Mouse (Mus musculus): ENCODE measurements at regions not wholly inside any gene's neighbourhood (a gene's known extent, or its start where the extent isn't known, plus 50 kb on each side); places are given as distances from the start of the nearest gene placed in this dataset.

DNA sequence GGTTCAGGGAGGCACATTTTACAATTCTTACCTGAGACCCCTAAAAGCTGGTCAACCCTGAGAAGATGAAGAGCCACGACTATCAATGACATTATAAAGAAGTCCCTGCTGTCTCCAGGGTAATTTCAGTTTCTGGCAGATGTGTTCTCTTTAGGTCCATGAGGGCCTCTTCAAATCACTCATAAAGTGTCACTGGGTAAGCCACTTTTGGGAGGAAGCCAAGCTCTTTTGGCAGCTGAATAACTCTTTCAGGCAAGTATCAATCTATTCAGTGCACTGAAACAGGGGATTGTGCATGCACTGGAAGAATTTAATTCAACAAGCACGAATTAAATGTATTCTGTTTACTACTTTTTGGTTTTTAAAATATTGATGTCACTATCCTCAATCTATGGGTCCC lies 443.1 kb upstream of the Tbc1d2b start:
- no peaks in the 10 kb centered on the region for H3K9me3 ChIP-seq (ENCODE audit: control insufficient read depth)
- no peak overlapping the region for H3K27ac ChIP-seq (ENCODE audit: low read depth, low read length)
- H3K4me2 ChIP-seq (replicated peaks; ENCODE audit: low read depth), result no peak overlapping the region
- WGBS, result 49% methylated on average over 2 of the region's 2 CpGs
- TF ChIP-seq CTCF (IDR thresholded peaks at IDR 0.05; ENCODE audit: low read depth), result no peak
- no peak for ATAC-seq
- no peaks in the 10 kb centered on the region for H3K36me3 ChIP-seq (ENCODE audit: control insufficient read depth, insufficient read depth)
- no peaks in the 10 kb centered on the region for H3K27me3 ChIP-seq (replicated peaks; ENCODE audit: control insufficient read depth, insufficient read depth, low read length)
- H3K4me1 ChIP-seq (replicated peaks; ENCODE audit: control insufficient read depth, insufficient read depth, low read length), result no peaks in the 10 kb centered on the region
- no peak overlapping the region for H3K9ac ChIP-seq (ENCODE audit: low read depth, low read length)
- no peak overlapping the region for H3K4me3 ChIP-seq (ENCODE audit: low read depth, low read length)

GRCm38 (mm10) chr9:90731450-90731849 lies 460.8 kb upstream of the Tbc1d2b start:
- Histone ChIP-seq H3K9ac (ENCODE audit: low read depth, low read length) (no peak overlapping the region), H3K36me3 (ENCODE audit: control insufficient read depth, insufficient read depth) (no peaks in the 10 kb centered on the region), H3K27me3 (replicated peaks; ENCODE audit: control insufficient read depth, insufficient read depth, low read length) (no peaks in the 10 kb centered on the region), H3K4me2 (replicated peaks; ENCODE audit: low read depth) (no peak overlapping the region), H3K4me1 (replicated peaks; ENCODE audit: control insufficient read depth, insufficient read depth, low read length) (no peaks in the 10 kb centered on the region), H3K27ac (ENCODE audit: low read depth, low read length) (no peak overlapping the region), H3K4me3 (ENCODE audit: low read depth, low read length) (no peak overlapping the region), H3K9me3 (ENCODE audit: control insufficient read depth) (no peaks in the 10 kb centered on the region)
- ATAC-seq, result no peak
- 79% methylated on average over 4 of the region's 4 CpGs for WGBS
- no peak for TF ChIP-seq CTCF (IDR thresholded peaks at IDR 0.05; ENCODE audit: low read depth)

DNA sequence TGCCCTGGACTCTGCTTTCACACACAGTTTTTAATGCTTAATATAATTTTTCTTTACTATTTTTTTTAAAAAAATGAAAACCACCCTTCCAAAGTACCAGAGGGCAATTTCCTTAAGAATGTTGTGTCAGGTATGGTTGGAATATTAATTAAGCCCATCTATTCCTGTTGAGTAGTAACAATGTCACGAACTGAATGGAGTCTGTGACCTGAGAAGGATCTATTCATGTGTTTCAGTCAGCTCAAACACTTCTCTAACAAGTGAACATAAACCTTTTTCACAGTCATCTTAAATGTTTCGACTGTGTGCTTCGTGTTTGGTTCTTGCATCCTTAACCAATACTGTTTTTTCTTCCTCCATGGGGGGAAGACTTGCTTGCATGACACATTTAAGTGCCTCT lies 486.6 kb upstream of the Tbc1d2b start:
- Histone ChIP-seq H3K9me3 (ENCODE audit: control insufficient read depth) (no peaks in the 10 kb centered on the region), H3K27me3 (replicated peaks; ENCODE audit: control insufficient read depth, insufficient read depth, low read length) (no peaks in the 10 kb centered on the region), H3K27ac (ENCODE audit: low read depth, low read length) (no peak overlapping the region), H3K9ac (ENCODE audit: low read depth, low read length) (no peak overlapping the region), H3K36me3 (ENCODE audit: control insufficient read depth, insufficient read depth) (no peaks in the 10 kb centered on the region), H3K4me1 (replicated peaks; ENCODE audit: control insufficient read depth, insufficient read depth, low read length) (no peaks in the 10 kb centered on the region), H3K4me3 (ENCODE audit: low read depth, low read length) (no peak overlapping the region), H3K4me2 (replicated peaks; ENCODE audit: low read depth) (no peak overlapping the region)
- no peak for TF ChIP-seq CTCF (IDR thresholded peaks at IDR 0.05; ENCODE audit: low read depth)
- ATAC-seq, result no peak
- WGBS, result 76% methylated on average over 3 of the region's 3 CpGs

DNA sequence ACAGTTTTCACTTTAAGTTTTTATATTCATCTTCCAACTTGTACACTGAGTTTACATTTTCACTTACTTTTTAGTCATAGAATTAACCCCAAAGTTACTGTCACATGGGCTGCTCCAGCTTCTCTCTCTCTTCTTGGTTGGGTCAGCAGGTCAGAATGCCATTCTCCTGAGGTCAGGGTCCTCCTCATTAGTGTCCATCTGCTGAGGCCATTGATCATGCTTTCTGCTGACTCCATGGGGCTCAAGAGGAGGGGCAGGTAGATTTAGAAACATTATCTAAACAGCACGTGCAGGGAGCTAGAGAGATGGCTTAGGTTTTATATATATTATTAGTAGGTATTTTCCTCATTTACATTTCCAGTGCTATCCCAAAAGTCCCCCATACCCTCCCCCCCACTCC lies 503.7 kb upstream of the Tbc1d2b start:
- no peak overlapping the region for H3K27ac ChIP-seq (ENCODE audit: low read depth, low read length)
- no peaks in the 10 kb centered on the region for H3K4me1 ChIP-seq (replicated peaks; ENCODE audit: control insufficient read depth, insufficient read depth, low read length)
- H3K36me3 ChIP-seq (ENCODE audit: control insufficient read depth, insufficient read depth), result no peaks in the 10 kb centered on the region
- no peak for ATAC-seq
- no peaks in the 10 kb centered on the region for H3K9me3 ChIP-seq (ENCODE audit: control insufficient read depth)
- no peaks in the 10 kb centered on the region for H3K27me3 ChIP-seq (replicated peaks; ENCODE audit: control insufficient read depth, insufficient read depth, low read length)
- WGBS, result 29% methylated on average over 1 of the region's 1 CpGs
- no peak overlapping the region for H3K4me2 ChIP-seq (replicated peaks; ENCODE audit: low read depth)
- H3K9ac ChIP-seq (ENCODE audit: low read depth, low read length), result no peak overlapping the region
- H3K4me3 ChIP-seq (ENCODE audit: low read depth, low read length), result no peak overlapping the region
- no peak for TF ChIP-seq CTCF (IDR thresholded peaks at IDR 0.05; ENCODE audit: low read depth)

GRCm38 (mm10) chr9:90789545-90789944 lies 518.9 kb upstream of the Tbc1d2b start:
- no peaks in the 10 kb centered on the region for H3K4me1 ChIP-seq (replicated peaks; ENCODE audit: control insufficient read depth, insufficient read depth, low read length)
- H3K27me3 ChIP-seq (replicated peaks; ENCODE audit: control insufficient read depth, insufficient read depth, low read length), result no peaks in the 10 kb centered on the region
- H3K4me3 ChIP-seq (ENCODE audit: low read depth, low read length), result no peak overlapping the region
- no peak overlapping the region for H3K9ac ChIP-seq (ENCODE audit: low read depth, low read length)
- H3K27ac ChIP-seq (ENCODE audit: low read depth, low read length), result no peak overlapping the region
- no peaks in the 10 kb centered on the region for H3K36me3 ChIP-seq (ENCODE audit: control insufficient read depth, insufficient read depth)
- no peak for ATAC-seq
- H3K9me3 ChIP-seq (ENCODE audit: control insufficient read depth), result no peaks in the 10 kb centered on the region
- TF ChIP-seq CTCF (IDR thresholded peaks at IDR 0.05; ENCODE audit: low read depth), result no peak
- no peak overlapping the region for H3K4me2 ChIP-seq (replicated peaks; ENCODE audit: low read depth)

- no peaks in the 10 kb centered on the region for H3K4me1 ChIP-seq (replicated peaks; ENCODE audit: control insufficient read depth, insufficient read depth, low read length)
- no peak for ATAC-seq
- no peaks in the 10 kb centered on the region for H3K9me3 ChIP-seq (ENCODE audit: control insufficient read depth)
- H3K4me3 ChIP-seq (ENCODE audit: low read depth, low read length), result no peak overlapping the region
- H3K27me3 ChIP-seq (replicated peaks; ENCODE audit: control insufficient read depth, insufficient read depth, low read length), result no peaks in the 10 kb centered on the region
- H3K36me3 ChIP-seq (ENCODE audit: control insufficient read depth, insufficient read depth), result no peaks in the 10 kb centered on the region
- 33% methylated on average over 2 of the region's 2 CpGs for WGBS
- no peak overlapping the region for H3K4me2 ChIP-seq (replicated peaks; ENCODE audit: low read depth)
- H3K27ac ChIP-seq (ENCODE audit: low read depth, low read length), result no peak overlapping the region
- no peak overlapping the region for H3K9ac ChIP-seq (ENCODE audit: low read depth, low read length)
- no peak for TF ChIP-seq CTCF (IDR thresholded peaks at IDR 0.05; ENCODE audit: low read depth)
These were observed 521.3 kb upstream of the Tbc1d2b start for GRCm38 (mm10) chr9:90791871-90792270.

- ATAC-seq, result no peak
- TF ChIP-seq CTCF (IDR thresholded peaks at IDR 0.05; ENCODE audit: low read depth), result no peak
- WGBS, result 55% methylated on average over 4 of the region's 4 CpGs
- H3K36me3 ChIP-seq (ENCODE audit: control insufficient read depth, insufficient read depth), result no peaks in the 10 kb centered on the region
- H3K27me3 ChIP-seq (replicated peaks; ENCODE audit: control insufficient read depth, insufficient read depth, low read length), result no peaks in the 10 kb centered on the region
- no peak overlapping the region for H3K4me2 ChIP-seq (replicated peaks; ENCODE audit: low read depth)
- H3K9me3 ChIP-seq (ENCODE audit: control insufficient read depth), result no peaks in the 10 kb centered on the region
- H3K4me1 ChIP-seq (replicated peaks; ENCODE audit: control insufficient read depth, insufficient read depth, low read length), result no peaks in the 10 kb centered on the region
- no peak overlapping the region for H3K4me3 ChIP-seq (ENCODE audit: low read depth, low read length)
- no peak overlapping the region for H3K27ac ChIP-seq (ENCODE audit: low read depth, low read length)
- no peak overlapping the region for H3K9ac ChIP-seq (ENCODE audit: low read depth, low read length)
These were observed 545.4 kb upstream of the Zic4 start for GRCm38 (mm10) chr9:90816844-90817243.

All from intestine, postnatal 0 days (tissue).